Mouse (Mus musculus): ENCODE measurements at regions not wholly inside any gene's neighbourhood (a gene's known extent, or its start where the extent isn't known, plus 50 kb on each side); places are given as distances from the start of the nearest gene placed in this dataset.

DNA sequence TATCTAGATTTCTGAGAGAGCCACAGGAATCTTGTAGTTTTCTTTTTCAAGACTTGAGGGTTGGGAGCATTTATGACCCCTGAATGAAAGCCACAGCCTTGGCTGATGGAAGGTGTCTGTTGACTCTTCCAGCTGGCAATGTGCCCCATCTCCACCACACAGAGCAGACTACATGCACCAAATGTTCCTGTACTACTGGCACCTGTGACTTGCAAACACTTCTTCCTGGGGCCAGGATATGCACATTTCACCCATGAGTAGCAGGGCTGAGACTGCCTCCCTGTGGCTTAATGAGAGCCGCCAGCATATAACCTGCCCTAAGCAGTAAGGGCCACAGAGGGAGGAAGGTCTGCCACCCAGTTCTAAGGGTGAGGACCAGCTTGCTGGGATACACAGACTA is 390.5 kb upstream of the Spred2 start:
- Histone ChIP-seq H3K36me3 (ENCODE audit: insufficient read depth, low read length) (no peaks in the 10 kb centered on the region), H3K4me1 (replicated peaks; ENCODE audit: low read depth, low read length) (no peaks in the 10 kb centered on the region), H3K9me3 (ENCODE audit: low read length) (no peaks in the 10 kb centered on the region), H3K4me3 (replicated peaks; ENCODE audit: low read length) (no peak overlapping the region), H3K27me3 (ENCODE audit: insufficient read depth, low read length) (no peaks in the 10 kb centered on the region)
- no peak for TF ChIP-seq NANOG (IDR thresholded peaks at IDR 0.05; ENCODE audit: borderline replicate concordance, low read length)
- TF ChIP-seq POU5F1 (IDR thresholded peaks at IDR 0.05; ENCODE audit: borderline replicate concordance, low read length): no peak
- no peak for TF ChIP-seq CTCF (conservative IDR thresholded peaks at IDR 0.05; ENCODE audit: low read length)

- Histone ChIP-seq H3K4me3 (replicated peaks; ENCODE audit: low read length) (no peak overlapping the region), H3K9me3 (ENCODE audit: low read length) (no peaks in the 10 kb centered on the region)
- TF ChIP-seq NANOG (IDR thresholded peaks at IDR 0.05; ENCODE audit: borderline replicate concordance, low read length): no peak
- TF ChIP-seq CTCF (conservative IDR thresholded peaks at IDR 0.05; ENCODE audit: low read length): 0 out of 2 replicates have a peak, but pooled peaks have one; percentile 10
- no peak for TF ChIP-seq POU5F1 (IDR thresholded peaks at IDR 0.05; ENCODE audit: borderline replicate concordance, low read length)
Measured at GRCm38 (mm10) chr11:19535215-19535614, 389.0 kb upstream of the Spred2 start.

DNA sequence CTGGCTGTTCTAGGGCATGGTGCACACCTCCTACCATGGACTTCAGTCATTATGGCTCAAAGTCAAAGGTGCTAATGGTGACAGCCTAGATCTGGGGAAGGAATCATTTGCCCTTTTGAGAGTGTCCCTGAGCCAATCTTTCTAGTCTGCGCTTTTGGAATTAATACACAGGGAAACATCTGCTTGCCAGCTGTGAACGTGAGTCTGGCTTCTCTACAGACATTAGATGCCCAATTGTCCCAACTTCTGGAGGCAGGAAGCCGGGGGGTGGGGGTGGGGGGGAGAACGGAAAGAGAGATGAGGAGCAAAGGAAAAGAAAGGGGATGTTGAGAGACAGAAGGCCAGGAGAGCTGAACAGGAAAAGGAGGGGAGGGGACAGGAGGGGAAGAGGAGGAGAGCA is 377.9 kb upstream of the Spred2 start:
- Histone ChIP-seq H3K4me3 (replicated peaks; ENCODE audit: low read length) (no peak overlapping the region), H3K36me3 (ENCODE audit: insufficient read depth, low read length) (no peaks in the 10 kb centered on the region), H3K9me3 (ENCODE audit: low read length) (no peaks in the 10 kb centered on the region), H3K4me1 (replicated peaks; ENCODE audit: low read depth, low read length) (no peaks in the 10 kb centered on the region), H3K27me3 (ENCODE audit: insufficient read depth, low read length) (peaks cover 2% of the 10 kb centered on the region; the same call in 1 of the 2 replicates)
- TF ChIP-seq CTCF (conservative IDR thresholded peaks at IDR 0.05; ENCODE audit: low read length): no peak
- no peak for TF ChIP-seq NANOG (IDR thresholded peaks at IDR 0.05; ENCODE audit: borderline replicate concordance, low read length)
- TF ChIP-seq POU5F1 (IDR thresholded peaks at IDR 0.05; ENCODE audit: borderline replicate concordance, low read length): no peak

More at GRCm38 (mm10) chr11:19535215-19535614, 389.0 kb upstream of the Spred2 start:
- Histone ChIP-seq H3K27me3 (ENCODE audit: insufficient read depth, low read length) (no peaks in the 10 kb centered on the region), H3K36me3 (ENCODE audit: insufficient read depth, low read length) (no peaks in the 10 kb centered on the region), H3K4me1 (replicated peaks; ENCODE audit: low read depth, low read length) (no peaks in the 10 kb centered on the region)

DNA sequence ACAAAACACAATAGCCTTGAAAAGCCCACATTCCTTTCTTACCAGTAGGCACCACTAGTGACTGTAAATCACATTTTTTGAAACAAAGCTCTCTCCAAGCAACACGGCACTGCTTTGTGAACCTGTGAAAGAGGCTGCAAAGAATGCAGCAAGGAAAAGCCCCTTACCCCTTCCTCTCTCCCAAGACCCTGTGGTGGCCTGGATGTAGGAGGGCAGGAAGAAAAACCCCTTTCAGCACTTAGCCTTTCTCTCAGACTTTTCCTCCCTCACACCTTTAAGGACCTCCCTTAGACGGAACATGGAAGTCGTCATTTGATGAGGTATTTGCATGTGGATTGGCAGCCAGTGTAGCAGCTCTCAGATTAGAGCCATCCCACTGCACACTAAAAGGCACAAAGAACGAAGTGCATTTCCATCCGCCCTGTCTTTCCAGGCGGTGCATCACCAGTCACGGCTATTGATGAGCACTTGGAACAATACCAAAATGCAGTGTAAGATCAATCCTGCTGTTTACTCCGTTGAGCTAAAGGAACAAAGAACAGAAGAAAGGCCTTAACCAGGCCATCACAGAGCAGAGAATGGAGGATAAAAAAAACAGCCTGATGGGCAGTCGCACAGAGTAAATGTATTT is 369.7 kb upstream of the Spred2 start:
- Histone ChIP-seq H3K4me1 (replicated peaks; ENCODE audit: low read depth, low read length) (peaks cover 16% of the 10 kb centered on the region), H3K4me3 (replicated peaks; ENCODE audit: low read length) (no peak overlapping the region), H3K36me3 (ENCODE audit: insufficient read depth, low read length) (no peaks in the 10 kb centered on the region), H3K27me3 (ENCODE audit: insufficient read depth, low read length) (peaks cover 5% of the 10 kb centered on the region), H3K9me3 (ENCODE audit: low read length) (peaks cover 13% of the 10 kb centered on the region; the same call in 1 of the 2 replicates)
- TF ChIP-seq POU5F1 (IDR thresholded peaks at IDR 0.05; ENCODE audit: borderline replicate concordance, low read length): no peak
- no peak for TF ChIP-seq CTCF (conservative IDR thresholded peaks at IDR 0.05; ENCODE audit: low read length)
- TF ChIP-seq NANOG (IDR thresholded peaks at IDR 0.05; ENCODE audit: borderline replicate concordance, low read length): no peak

DNA sequence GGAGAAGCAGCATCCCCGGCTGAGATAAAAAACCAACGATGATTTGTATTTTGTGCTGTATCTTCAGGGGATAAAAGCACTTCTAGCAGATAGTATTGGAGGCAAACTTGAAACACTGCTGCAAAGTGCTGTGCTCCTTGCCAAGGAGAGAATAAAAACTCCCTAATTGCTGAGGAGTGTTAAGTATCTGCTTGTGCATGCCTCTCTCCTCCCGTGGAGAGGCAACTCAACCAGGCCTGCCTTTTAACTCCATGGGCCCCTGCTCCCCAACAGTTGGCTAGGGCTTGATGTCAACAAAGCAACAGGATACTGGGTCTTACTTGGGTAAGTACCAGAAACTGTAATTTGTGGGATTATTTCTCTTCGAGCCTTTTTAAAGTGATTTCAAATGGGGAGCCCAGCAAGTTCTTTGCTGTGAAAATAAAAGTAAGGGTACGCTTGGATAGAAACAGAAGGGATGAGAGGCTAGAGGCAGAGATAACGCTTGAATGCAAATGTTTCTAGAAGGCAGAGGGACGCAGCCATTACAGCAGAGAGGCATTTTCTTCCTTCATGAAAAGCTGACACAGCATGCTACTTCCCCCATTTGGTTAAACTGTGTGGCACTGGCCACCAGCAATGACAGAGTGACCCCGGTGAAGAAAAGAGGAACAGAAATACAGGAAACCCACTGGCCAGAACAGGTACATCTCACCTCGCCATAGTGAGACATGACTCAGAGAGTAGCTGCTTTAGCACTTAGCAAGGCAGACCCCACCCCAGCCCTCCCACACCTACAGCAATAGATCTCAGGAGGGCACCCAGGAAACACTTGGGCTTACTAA is 369.0 kb upstream of the Spred2 start:
- no peak for TF ChIP-seq NANOG (IDR thresholded peaks at IDR 0.05; ENCODE audit: borderline replicate concordance, low read length)
- TF ChIP-seq POU5F1 (IDR thresholded peaks at IDR 0.05; ENCODE audit: borderline replicate concordance, low read length): no peak
- TF ChIP-seq CTCF (conservative IDR thresholded peaks at IDR 0.05; ENCODE audit: low read length): no peak
- H3K27me3 ChIP-seq (ENCODE audit: insufficient read depth, low read length): peaks cover 4% of the 10 kb centered on the region
- no peak overlapping the region for H3K4me3 ChIP-seq (replicated peaks; ENCODE audit: low read length)
- H3K4me1 ChIP-seq (replicated peaks; ENCODE audit: low read depth, low read length): peaks cover 16% of the 10 kb centered on the region
- H3K36me3 ChIP-seq (ENCODE audit: insufficient read depth, low read length): no peaks in the 10 kb centered on the region
- H3K9me3 ChIP-seq (ENCODE audit: low read length): peaks cover 13% of the 10 kb centered on the region; the same call in 1 of the 2 replicates

GRCm38 (mm10) chr11:19560452-19560851 is 363.7 kb upstream of the Spred2 start:
- Histone ChIP-seq H3K36me3 (ENCODE audit: insufficient read depth, low read length) (no peaks in the 10 kb centered on the region), H3K4me3 (replicated peaks; ENCODE audit: low read length) (no peak overlapping the region), H3K27me3 (ENCODE audit: insufficient read depth, low read length) (no peaks in the 10 kb centered on the region; the same call in 1 of the 2 replicates), H3K4me1 (replicated peaks; ENCODE audit: low read depth, low read length) (peaks cover 2% of the 10 kb centered on the region), H3K9me3 (ENCODE audit: low read length) (peaks cover 6% of the 10 kb centered on the region; the same call in 1 of the 2 replicates)
- no peak for TF ChIP-seq CTCF (conservative IDR thresholded peaks at IDR 0.05; ENCODE audit: low read length)
- no peak for TF ChIP-seq POU5F1 (IDR thresholded peaks at IDR 0.05; ENCODE audit: borderline replicate concordance, low read length)
- TF ChIP-seq NANOG (IDR thresholded peaks at IDR 0.05; ENCODE audit: borderline replicate concordance, low read length): no peak

- no peaks in the 10 kb centered on the region for H3K4me1 ChIP-seq (replicated peaks; ENCODE audit: low read depth, low read length)
- no peaks in the 10 kb centered on the region; the same call in 1 of the 2 replicates for H3K27me3 ChIP-seq (ENCODE audit: insufficient read depth, low read length)
- no peak overlapping the region for H3K4me3 ChIP-seq (replicated peaks; ENCODE audit: low read length)
- H3K9me3 ChIP-seq (ENCODE audit: low read length): peaks cover 2% of the 10 kb centered on the region; the same call in 1 of the 2 replicates
- no peak for TF ChIP-seq NANOG (IDR thresholded peaks at IDR 0.05; ENCODE audit: borderline replicate concordance, low read length)
- TF ChIP-seq POU5F1 (IDR thresholded peaks at IDR 0.05; ENCODE audit: borderline replicate concordance, low read length): no peak
- TF ChIP-seq CTCF (conservative IDR thresholded peaks at IDR 0.05; ENCODE audit: low read length): no peak
- H3K36me3 ChIP-seq (ENCODE audit: insufficient read depth, low read length): no peaks in the 10 kb centered on the region
Measured at GRCm38 (mm10) chr11:19562668-19563067, 361.5 kb upstream of the Spred2 start.

- Histone ChIP-seq H3K36me3 (ENCODE audit: insufficient read depth, low read length) (no peaks in the 10 kb centered on the region), H3K9me3 (ENCODE audit: low read length) (no peaks in the 10 kb centered on the region), H3K4me3 (replicated peaks; ENCODE audit: low read length) (no peak overlapping the region), H3K27me3 (ENCODE audit: insufficient read depth, low read length) (no peaks in the 10 kb centered on the region), H3K4me1 (replicated peaks; ENCODE audit: low read depth, low read length) (no peaks in the 10 kb centered on the region)
- TF ChIP-seq NANOG (IDR thresholded peaks at IDR 0.05; ENCODE audit: borderline replicate concordance, low read length) (no peak), CTCF (conservative IDR thresholded peaks at IDR 0.05; ENCODE audit: low read length) (no peak), POU5F1 (IDR thresholded peaks at IDR 0.05; ENCODE audit: borderline replicate concordance, low read length) (no peak)
Measured at GRCm38 (mm10) chr11:19585228-19585627, 338.9 kb upstream of the Spred2 start.

All from E14TG2a.4 (cell line).